Mouse (Mus musculus) forebrain, embryonic 10.5 days (tissue): Measurements from ENCODE around the gene Nfyb. TPM values are rescaled to one million over a fixed set of nuclear protein-coding genes. Genes with fewer than 3 reads are reported as not detected.
A peak's percentile ranks its signal among the peaks of the same experiment; 100 is the strongest.

Source experiments
- DNase-seq: peaks from one replicate; pipeline ENCODE4 v3.0.0-alpha.2; 2017; ENCODE audit warnings: low spot score; ENCODE audit errors: extremely low spot score
- H3K27ac ChIP-seq: fragments of 300-500 bp; sonication (generic); 2 replicates; pipeline ENCODE4 v1.5.1; 2016; ENCODE audit warnings: mild to moderate bottlenecking
- H3K27me3 ChIP-seq: fragments of 300-500 bp; sonication (generic); 2 replicates; pipeline ENCODE4 v1.6.1; 2016; ENCODE audit warnings: mild to moderate bottlenecking; ENCODE audit not compliant: poor library complexity, severe bottlenecking
- H3K36me3 ChIP-seq: fragments of 300-500 bp; sonication (generic); replicated peaks from 2 replicates; pipeline ENCODE4 v1.6.1; 2016; ENCODE audit warnings: mild to moderate bottlenecking, moderate library complexity
- H3K4me1 ChIP-seq: fragments of 300-500 bp; sonication (generic); 2 replicates; pipeline ENCODE4 v1.6.1; 2016
- H3K4me3 ChIP-seq: fragments of 300-500 bp; sonication (generic); 2 replicates; pipeline ENCODE4 v1.5.1; 2016; ENCODE audit warnings: mild to moderate bottlenecking, moderate library complexity
- H3K9me3 ChIP-seq: fragments of 300-500 bp; sonication (generic); 2 replicates; pipeline ENCODE4 v1.6.1; 2016; ENCODE audit warnings: mild to moderate bottlenecking, moderate library complexity
- WGBS: fragments of 180-500 bp; shearing (Covaris S2); methylation state at CpG from one replicate; pipeline ENCODE4 v1.1.7; 2016; 5-methylcytosine and 5-hydroxymethylcytosine counted together
- polyA plus RNA-seq: library from polyadenylated mRNA; unstranded; fragments of >200 nt; fragmentation: Nextera tagmentation; extraction: Ambion mirVana; gene quantifications from 2 replicates; pipeline ENCODE4 v1.2.1, GENCODE M21; 2016

The Nfyb gene
- polyA plus RNA-seq, 1 experiment from 2014 or later: 63.8 TPM

DNA sequence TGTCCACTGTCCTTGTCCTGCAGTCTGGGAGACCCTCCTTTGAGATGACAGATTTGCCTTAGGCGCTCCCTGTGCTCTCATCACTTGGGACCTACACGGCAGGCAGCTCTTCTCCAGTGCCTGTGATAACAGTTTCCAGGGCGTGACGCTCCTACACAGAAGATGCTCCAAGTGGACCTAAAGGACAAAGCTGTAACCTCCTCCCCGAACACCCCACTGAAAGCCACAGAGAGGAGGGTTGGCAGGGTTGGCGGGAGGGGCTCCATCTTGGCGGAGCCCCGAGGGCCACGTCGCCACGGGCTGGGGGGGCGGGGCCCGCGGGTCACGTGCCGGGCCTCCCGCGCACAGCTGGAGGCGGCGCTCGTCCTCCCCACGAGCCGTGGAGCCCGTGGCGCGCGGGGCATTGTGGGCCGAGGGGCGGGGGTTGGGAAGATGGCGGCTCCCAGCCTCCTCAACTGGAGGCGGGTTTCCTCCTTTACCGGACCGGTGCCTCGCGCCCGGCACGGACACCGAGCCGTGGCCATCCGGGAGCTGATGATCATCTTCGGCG lies 65.2 kb downstream of the Nfyb start:
- under 1% methylated on average over 42 of the region's 42 CpGs for WGBS

More for the DNA sequence above, 65.2 kb downstream of the Nfyb start:
- H3K36me3 ChIP-seq: peaks cover 10% of the 10 kb centered on the region
- peak; percentile 87 for DNase-seq
- H3K4me1 ChIP-seq: peaks cover 27% of the 10 kb centered on the region
- no peaks in the 10 kb centered on the region for H3K9me3 ChIP-seq
- no peaks in the 10 kb centered on the region for H3K27me3 ChIP-seq
- H3K27ac ChIP-seq: peak overlapping the region; percentile 91
- peak overlapping the region; percentile 85 for H3K4me3 ChIP-seq

Other genes with a start within 250 kb of the Nfyb start
- 43.7 and 46.4 TPM in 2 replicates for gene 1190007I07Rik, start 140.9 kb downstream of the Nfyb start, polyA plus RNA-seq
- gene Tdg, start 134.3 kb downstream of the Nfyb start, polyA plus RNA-seq: 291 and 312 TPM in 2 replicates
- 1.00 and 1.3 TPM in 2 replicates for gene Glt8d2, start 73.5 kb downstream of the Nfyb start, polyA plus RNA-seq
- gene Hcfc2, start 68.0 kb downstream of the Nfyb start, polyA plus RNA-seq: 22.7 and 24.8 TPM in 2 replicates
- gene Txnrd1, start 69.8 kb upstream of the Nfyb start, polyA plus RNA-seq: 196 and 200 TPM in 2 replicates
- 0.57 and 0.66 TPM in 2 replicates for gene Eid3, start 102.5 kb upstream of the Nfyb start, polyA plus RNA-seq
- gene Chst11, start 221.4 kb upstream of the Nfyb start, polyA plus RNA-seq: 0.99 and 1.1 TPM in 2 replicates